Mouse (Mus musculus) small intestine, adult 2 months (tissue): ENCODE data around the gene Tcl1b5.

Experiments
- CTCF ChIP-seq: fragments of 200-500 bp; IDR thresholded peaks from 2 replicates; pipeline ENCODE4 v1.5.1; 2012; ENCODE audit warnings: low read depth, mild to moderate bottlenecking, control low read depth, inconsistent platforms, low read length, moderate library complexity, mixed read lengths; ENCODE audit not compliant: insufficient replicate concordance, insufficient read length; ENCODE audit errors: extremely low read depth
- POLR2A ChIP-seq: fragments of 200-500 bp; IDR thresholded peaks from 2 replicates; pipeline ENCODE4 v1.6.1; 2012; ENCODE audit warnings: low read depth, mild to moderate bottlenecking, control low read depth, inconsistent platforms, low read length, moderate library complexity

GRCm38 (mm10) chr12:105224621-105225320 lies 48.6 kb downstream of the Tcl1b5 start:
- TF ChIP-seq POLR2A (no peak), CTCF (no peak)
